Mouse (Mus musculus) embryonic facial prominence, embryonic 14.5 days (tissue): ENCODE measurements around the gene Cdcp1. TPM values are rescaled to one million over a fixed set of nuclear protein-coding genes. Genes with fewer than 3 reads are reported as not detected.

Source experiments
- ATAC-seq: fragments of 200-750 bp; cut with Nextera tagmentation; 2 replicates; pipeline ENCODE4 v1.8.0; 2017; ENCODE audit warnings: low read depth, moderate number of reproducible peaks, moderate TSS enrichment
- DNase-seq: peaks from one replicate; pipeline ENCODE4 v3.0.0-alpha.2; 2015; ENCODE audit warnings: low spot score
- H3K27ac ChIP-seq: fragments of 300-500 bp; sonication (generic); replicated peaks from 2 replicates; pipeline ENCODE4 v1.5.1; 2014; ENCODE audit warnings: low read depth, mild to moderate bottlenecking, low read length, moderate library complexity
- H3K27me3 ChIP-seq: fragments of 300-500 bp; sonication (generic); replicated peaks from 2 replicates; pipeline ENCODE4 v1.6.1; 2014; ENCODE audit warnings: low read length; ENCODE audit not compliant: control insufficient read depth, insufficient read depth
- H3K36me3 ChIP-seq: fragments of 300-500 bp; sonication (generic); 2 replicates; pipeline ENCODE4 v1.6.1; 2014; ENCODE audit warnings: low read length, mixed read lengths; ENCODE audit not compliant: control insufficient read depth, insufficient read depth
- H3K4me1 ChIP-seq: fragments of 300-500 bp; sonication (generic); 2 replicates; pipeline ENCODE4 v1.6.1; 2014; ENCODE audit warnings: antibody characterized with exemption, low read length; ENCODE audit not compliant: control insufficient read depth, insufficient read depth
- H3K4me2 ChIP-seq: fragments of 300-500 bp; sonication (generic); 2 replicates; pipeline ENCODE4 v1.6.1; 2014; ENCODE audit warnings: low read depth, mild to moderate bottlenecking, low read length, moderate library complexity, mixed read lengths
- H3K4me3 ChIP-seq: fragments of 300-500 bp; sonication (generic); 2 replicates; pipeline ENCODE4 v1.5.1; 2014; ENCODE audit warnings: low read depth, mild to moderate bottlenecking, low read length
- H3K9ac ChIP-seq: fragments of 300-500 bp; sonication (generic); 2 replicates; pipeline ENCODE4 v1.6.1; 2014; ENCODE audit warnings: low read depth, mild to moderate bottlenecking, low read length, moderate library complexity, mixed read lengths
- H3K9me3 ChIP-seq: fragments of 300-500 bp; sonication (generic); 2 replicates; pipeline ENCODE4 v1.6.1; 2016; ENCODE audit warnings: low read length; ENCODE audit not compliant: control insufficient read depth
- WGBS: fragments of 180-500 bp; shearing (Covaris S2); extraction: QIAGEN DNeasy Blood & Tissue Kit; methylation state at CpG from one replicate; pipeline ENCODE4 v1.1.7; 2014; 5-methylcytosine and 5-hydroxymethylcytosine counted together
- polyA plus RNA-seq: library from polyadenylated mRNA; unstranded; fragments of >200 nt; fragmentation: Nextera tagmentation; extraction: Ambion mirVana; gene quantifications from 2 replicates; pipeline ENCODE4 v1.2.1, GENCODE M21; 2014

Cdcp1 gene
- polyA plus RNA-seq, 1 experiment from 2014 or later: 7.1 TPM

DNA sequence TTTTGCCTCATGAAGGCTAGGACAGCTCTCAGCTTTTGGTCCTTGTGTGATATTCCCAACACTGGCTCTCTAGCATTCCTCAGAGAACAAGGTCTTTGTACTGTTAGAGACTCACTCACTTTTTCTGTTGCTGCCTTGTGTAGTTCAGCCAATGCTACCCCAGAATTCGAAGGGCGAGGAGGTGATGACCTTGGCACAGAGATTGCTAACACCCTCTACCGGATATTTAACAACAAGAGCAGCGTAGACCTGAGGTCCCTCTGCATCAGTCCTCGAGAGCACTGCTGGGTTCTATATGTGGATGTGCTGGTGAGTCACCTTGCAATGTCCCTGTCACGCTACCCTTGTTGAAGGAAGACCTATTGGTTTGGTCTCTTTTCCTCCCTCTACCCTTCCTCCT, 88.2 kb downstream of the Cdcp1 start:
- no peaks in the 10 kb centered on the region for H3K4me1 ChIP-seq
- ATAC-seq (no peak), DNase-seq (no peak)
- H3K9me3 ChIP-seq: no peaks in the 10 kb centered on the region
- no peak overlapping the region for H3K4me2 ChIP-seq
- no peak overlapping the region for H3K4me3 ChIP-seq
- no peak overlapping the region for H3K9ac ChIP-seq
- H3K27ac ChIP-seq: no peak overlapping the region
- peaks cover 88% of the 10 kb centered on the region for H3K36me3 ChIP-seq
- no peaks in the 10 kb centered on the region for H3K27me3 ChIP-seq
- WGBS: 98% methylated on average over 6 of the region's 6 CpGs

DNA sequence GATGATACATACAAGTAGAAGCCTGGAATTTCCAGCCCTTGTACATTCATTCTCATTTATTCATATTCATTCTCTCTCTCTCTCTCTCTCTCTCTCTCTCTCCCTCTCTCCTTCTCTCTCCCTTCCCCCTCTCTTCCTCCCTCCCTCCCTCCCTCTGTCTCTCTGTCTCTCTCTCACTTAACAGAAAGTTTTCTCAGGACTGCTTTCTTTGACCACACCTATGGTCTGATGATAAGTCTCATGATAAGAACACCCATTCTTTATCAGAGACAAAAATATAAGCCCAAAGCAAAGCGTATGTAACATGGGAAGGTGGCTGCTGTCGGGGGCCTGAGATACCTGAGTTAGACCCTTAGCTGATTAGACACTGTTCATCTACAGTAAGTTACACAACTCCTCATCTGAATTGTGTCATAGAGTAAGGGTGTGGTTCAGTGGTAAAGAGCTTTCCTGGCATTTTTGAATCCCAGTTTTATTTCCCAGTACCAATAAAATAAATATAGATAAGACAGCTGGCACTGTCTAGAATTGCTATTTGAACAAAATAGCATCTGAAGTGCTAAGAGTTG, 91.3 kb downstream of the Cdcp1 start:
- Histone ChIP-seq H3K36me3 (peaks cover 86% of the 10 kb centered on the region), H3K4me2 (no peak overlapping the region), H3K27ac (no peak overlapping the region), H3K9ac (no peak overlapping the region), H3K9me3 (no peaks in the 10 kb centered on the region), H3K4me3 (no peak overlapping the region), H3K4me1 (no peaks in the 10 kb centered on the region), H3K27me3 (no peaks in the 10 kb centered on the region)
- no peak for ATAC-seq
- no peak for DNase-seq
- WGBS: 87% methylated on average over 2 of the region's 2 CpGs

DNA sequence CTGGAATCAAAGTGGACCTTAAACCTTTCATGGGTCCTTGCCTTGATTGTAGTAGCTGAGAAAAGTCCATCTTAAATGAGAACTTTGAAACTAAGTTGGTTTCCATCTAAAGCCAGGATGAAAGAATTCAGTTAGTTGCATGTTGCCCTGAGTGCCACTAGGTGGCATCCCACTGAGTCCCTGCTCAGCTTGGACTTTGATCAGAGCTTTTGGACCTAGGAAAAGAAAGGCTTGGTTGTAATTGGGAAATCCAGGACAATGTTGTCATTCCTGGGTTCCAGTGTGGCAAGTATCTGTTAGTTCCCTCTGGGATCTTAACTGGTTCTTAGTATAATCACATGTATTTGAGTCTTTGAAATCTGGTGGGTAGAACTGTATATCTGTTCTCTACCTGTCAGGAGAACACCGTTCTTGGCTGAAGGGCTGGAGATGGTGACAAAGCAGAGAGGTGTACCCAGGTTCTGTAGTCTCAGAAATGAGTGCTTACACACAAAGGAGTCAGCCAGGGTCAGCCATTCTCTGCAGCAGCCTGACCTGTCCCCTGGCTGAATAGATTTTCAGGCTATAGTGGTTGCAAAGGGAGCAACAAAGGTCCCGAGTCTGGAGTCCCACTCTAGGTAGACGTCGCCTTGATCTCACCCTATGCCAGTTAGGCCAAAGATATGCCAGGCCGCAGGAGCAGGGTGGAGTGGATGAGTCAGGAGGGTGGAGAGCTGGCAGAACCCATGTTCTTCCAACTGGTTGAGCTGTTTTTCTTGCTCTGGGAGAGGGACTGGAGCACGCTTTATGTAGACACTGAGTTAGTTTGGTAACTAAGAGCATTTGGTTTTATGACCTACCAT, 92.0 kb downstream of the Cdcp1 start:
- peaks cover 86% of the 10 kb centered on the region for H3K36me3 ChIP-seq
- no peak overlapping the region for H3K4me3 ChIP-seq
- ATAC-seq: no peak
- H3K27me3 ChIP-seq: no peaks in the 10 kb centered on the region
- no peak overlapping the region for H3K4me2 ChIP-seq
- no peaks in the 10 kb centered on the region for H3K4me1 ChIP-seq
- no peak overlapping the region for H3K9ac ChIP-seq
- 90% methylated on average over 6 of the region's 6 CpGs for WGBS
- H3K9me3 ChIP-seq: no peaks in the 10 kb centered on the region
- DNase-seq: peak; percentile 27
- no peak overlapping the region for H3K27ac ChIP-seq

DNA sequence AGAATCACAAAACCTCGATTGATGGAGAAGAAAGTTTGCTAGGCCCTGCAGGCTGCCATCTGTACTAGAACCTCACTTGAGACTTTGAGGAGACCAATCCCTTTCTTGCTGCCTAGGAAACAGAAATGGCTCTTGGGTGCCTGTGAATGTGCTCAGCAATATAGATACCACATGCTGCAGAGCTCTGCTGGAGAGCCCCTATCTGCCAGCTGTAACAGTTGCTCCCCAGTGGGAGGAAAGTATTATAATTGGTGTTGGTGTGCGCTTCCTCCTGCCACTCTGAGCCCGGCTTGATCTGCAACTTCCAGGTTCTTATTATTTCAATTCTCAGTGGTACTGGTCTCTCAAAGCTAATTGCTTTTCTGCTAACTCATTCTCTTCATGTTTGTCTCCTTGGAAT, 92.8 kb downstream of the Cdcp1 start:
- no peak overlapping the region for H3K27ac ChIP-seq
- H3K4me1 ChIP-seq: no peaks in the 10 kb centered on the region
- no peak overlapping the region for H3K9ac ChIP-seq
- H3K27me3 ChIP-seq: no peaks in the 10 kb centered on the region
- whole genome bisulfite sequencing: 78% methylated on average over 3 of the region's 3 CpGs
- no peak overlapping the region for H3K4me3 ChIP-seq
- no peak for DNase-seq
- H3K36me3 ChIP-seq: peaks cover 81% of the 10 kb centered on the region
- H3K9me3 ChIP-seq: no peaks in the 10 kb centered on the region
- peak; percentile 53; the same call in 1 of the 2 replicates for ATAC-seq
- H3K4me2 ChIP-seq: no peak overlapping the region

Other genes starting within 250 kb of the Cdcp1 start
- gene Tmem42, start 194.7 kb downstream of the Cdcp1 start, polyA plus RNA-seq: 24.5 and 24.6 TPM in 2 replicates
- 0.18 and 0.21 TPM in 2 replicates for gene Tgm4, start 181.3 kb downstream of the Cdcp1 start, polyA plus RNA-seq
- 51.2 and 57.4 TPM in 2 replicates for gene Zdhhc3, start 102.8 kb downstream of the Cdcp1 start, polyA plus RNA-seq
- gene Exosc7, start 102.8 kb downstream of the Cdcp1 start, polyA plus RNA-seq: 84.2 and 100 TPM in 2 replicates
- gene Clec3b, start 65.1 kb downstream of the Cdcp1 start, polyA plus RNA-seq: 2.9 TPM in 2 replicates
- 13.1 and 15.4 TPM in 2 replicates for gene Tmem158, start 44.7 kb upstream of the Cdcp1 start, polyA plus RNA-seq
- gene Lars2, start 150.9 kb upstream of the Cdcp1 start, polyA plus RNA-seq: 1,681 and 1,840 TPM in 2 replicates